Mouse (Mus musculus) heart, postnatal 10 days (tissue): Measurements from ENCODE around the gene Elovl5. TPM values are rescaled to one million over a fixed set of nuclear protein-coding genes. Genes with fewer than 3 reads are reported as not detected.

Source experiments
- DNase-seq, 2 experiments: peaks; one replicate each; pipeline ENCODE4 v3.0.0; 2021
- intact Hi-C: fragments of 180-260 bp; cut with DNase I; formaldehyde crosslinking; loops from one replicate; pipeline ENCODE4 v1.15.1; 2025
- total RNA-seq, 2 experiments: library from RNA; stranded (reverse); gene quantifications; 2 replicates each; pipeline ENCODE4 v1.2.3; 2021

Gene Elovl5
- total RNA-seq, 2 experiments from 2014 or later: 53.9 to 56.7 TPM

DNA sequence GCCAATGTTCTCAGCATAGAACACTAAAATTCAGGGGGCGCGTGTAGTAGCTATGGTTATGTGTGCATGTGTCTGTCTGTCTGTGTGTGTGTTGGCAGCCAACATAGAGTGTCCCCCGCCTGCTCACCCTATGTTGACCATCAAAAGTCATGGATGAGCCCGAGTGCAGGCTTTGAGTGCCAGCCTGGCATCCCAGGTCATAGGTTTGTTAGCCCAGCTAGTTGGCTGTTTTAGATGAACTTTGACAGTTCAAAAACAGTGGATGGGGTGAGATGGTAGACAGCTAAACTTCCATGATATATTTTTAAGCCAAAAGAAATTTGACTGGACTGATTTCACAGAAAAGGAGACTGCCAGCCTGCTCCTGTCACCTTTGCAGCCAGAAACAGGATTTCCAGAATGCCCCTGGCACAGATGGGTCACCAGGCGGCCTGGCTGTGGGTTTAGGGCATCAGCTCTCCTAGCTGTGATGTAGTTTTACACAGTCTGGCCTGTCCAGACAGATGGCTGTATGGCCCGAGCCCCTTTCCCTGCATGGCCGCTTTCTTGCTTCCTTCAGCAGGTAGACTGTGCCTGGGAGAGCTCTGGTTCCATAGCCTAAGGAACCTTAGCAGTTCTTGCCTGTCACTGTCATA is 33.8 kb downstream of the Elovl5 start:
- DNase-seq: no peak
- intact Hi-C loops: no loop called here

- intact Hi-C loops: no loop called here
- DNase-seq: no peak
Observed at GRCm38 (mm10) chr9:77951971-77952370, 34.8 kb downstream of the Elovl5 start.

GRCm38 (mm10) chr9:77953053-77953452 is 35.9 kb downstream of the Elovl5 start:
- intact Hi-C loops: no loop called here
- DNase-seq: no peak

DNA sequence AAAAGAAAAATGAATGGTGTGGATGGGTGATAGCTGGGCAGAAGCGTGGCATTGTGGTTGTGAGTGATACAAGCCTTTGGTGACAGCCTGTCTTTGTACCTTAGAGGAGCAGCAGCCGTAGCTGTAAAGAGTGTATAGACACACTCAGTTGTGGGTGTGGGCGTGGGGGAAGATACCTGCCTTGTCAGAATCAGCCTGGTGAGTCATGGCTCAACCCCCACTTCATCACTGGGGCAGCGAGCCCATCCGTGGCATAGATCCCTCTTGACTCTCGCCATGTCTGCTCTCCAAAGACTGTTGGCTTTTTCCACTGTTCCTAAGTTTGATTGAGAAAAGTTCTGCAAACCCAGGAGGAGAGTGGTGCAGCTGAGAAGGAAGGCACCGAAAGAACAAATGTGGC is 37.3 kb downstream of the Elovl5 start:
- DNase-seq: no peak
- intact Hi-C loops: no loop called here

GRCm38 (mm10) chr9:77954981-77955380 is 37.8 kb downstream of the Elovl5 start:
- intact Hi-C loops: no loop called here
- DNase-seq: no peak

DNA sequence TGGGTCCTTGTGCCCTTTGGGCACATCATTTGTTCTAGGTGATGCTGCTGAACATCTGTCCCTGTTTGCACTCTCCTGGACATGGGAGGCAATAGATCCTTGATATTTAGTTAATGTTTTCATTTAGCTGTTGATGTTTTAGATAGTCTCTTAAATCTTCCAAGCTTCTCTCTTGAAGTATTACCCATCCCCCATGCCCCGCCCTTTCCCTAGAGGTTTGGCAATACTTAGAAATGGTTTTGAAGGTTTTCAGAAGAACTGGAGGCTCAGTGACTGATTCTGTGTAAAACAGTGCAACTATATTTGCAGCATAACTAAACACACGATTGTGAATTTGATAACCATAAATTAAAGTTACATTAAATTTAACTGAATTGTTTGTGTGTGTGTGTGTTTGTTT is 38.3 kb downstream of the Elovl5 start:
- no peak for DNase-seq

DNA sequence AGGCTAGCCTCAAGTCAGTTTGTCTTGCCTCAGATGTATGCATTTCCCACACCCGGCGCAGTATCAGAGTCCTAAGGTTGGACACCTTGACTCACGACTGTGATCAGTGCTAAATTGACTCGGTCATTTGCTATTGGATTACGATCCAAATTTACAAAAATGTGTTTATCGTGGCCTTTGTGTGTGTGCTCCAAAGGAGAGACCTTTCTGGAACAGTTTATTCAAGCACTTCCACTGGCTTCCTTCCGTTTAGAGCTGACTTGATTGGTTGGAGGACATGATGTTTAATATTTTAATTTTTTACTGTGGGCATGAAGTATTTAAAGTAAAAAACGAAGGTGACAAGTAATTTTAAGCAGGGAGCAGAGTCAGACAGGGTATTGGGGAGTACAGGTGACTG is 38.8 kb downstream of the Elovl5 start:
- no peak for DNase-seq

More for the DNA sequence above, 38.3 kb downstream of the Elovl5 start:
- intact Hi-C loops: no loop called here

GRCm38 (mm10) chr9:77958327-77958726 is 41.2 kb downstream of the Elovl5 start:
- no peak for DNase-seq
- intact Hi-C loops: no loop called here

More for the DNA sequence above, 38.8 kb downstream of the Elovl5 start:
- intact Hi-C loops: no loop called here

DNA sequence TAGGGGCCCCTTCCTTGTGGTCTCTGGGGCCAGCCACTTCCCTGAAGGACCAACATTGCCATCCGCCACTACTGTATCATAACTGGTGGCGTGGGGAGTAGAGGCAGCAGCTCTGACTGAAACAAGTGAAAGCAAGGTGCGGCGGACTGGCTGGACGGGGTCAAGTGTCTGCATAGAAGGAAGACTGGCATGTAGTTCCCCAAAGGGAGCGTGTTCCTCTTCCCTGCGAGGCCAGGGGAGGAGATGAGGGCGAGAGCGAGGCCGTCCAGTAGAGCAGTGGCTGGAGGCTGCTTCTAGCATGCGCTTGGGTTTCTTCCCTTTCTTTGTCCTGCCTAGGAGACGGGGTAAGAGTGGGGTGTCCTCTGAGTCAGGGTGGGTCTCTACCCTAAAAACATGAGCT is 42.6 kb downstream of the Elovl5 start:
- DNase-seq: no peak
- intact Hi-C loops: no loop called here

- intact Hi-C loops: no loop called here
- no peak for DNase-seq
Observed at GRCm38 (mm10) chr9:77961350-77961749, 44.2 kb downstream of the Elovl5 start.

- intact Hi-C loops: no loop called here
- DNase-seq: no peak
Observed at GRCm38 (mm10) chr9:77964084-77964483, 46.9 kb downstream of the Elovl5 start.

DNA sequence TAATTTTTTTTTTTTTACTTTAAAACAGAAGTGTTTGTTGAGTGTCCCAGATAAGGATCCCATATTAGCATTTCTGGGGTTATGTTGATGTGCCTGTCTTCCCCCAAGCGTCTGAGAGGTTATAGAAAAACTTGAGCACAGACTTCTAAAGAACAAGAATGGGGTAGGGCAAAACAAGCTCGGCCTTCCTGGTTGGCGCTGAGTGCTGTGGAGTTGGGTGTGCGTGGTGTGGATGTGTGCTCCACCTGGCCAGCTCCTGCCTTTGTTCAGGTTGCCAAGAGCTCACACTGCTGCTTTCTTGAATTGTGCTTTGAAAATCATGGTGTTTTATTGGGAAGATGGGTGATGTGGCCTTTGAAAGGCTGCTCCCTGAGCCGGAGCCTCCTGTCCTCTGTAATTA is 48.1 kb downstream of the Elovl5 start:
- intact Hi-C loops: no loop called here
- no peak for DNase-seq

GRCm38 (mm10) chr9:77965768-77966552 is 48.8 kb downstream of the Elovl5 start:
- intact Hi-C loops: no loop called here
- DNase-seq: no peak

DNA sequence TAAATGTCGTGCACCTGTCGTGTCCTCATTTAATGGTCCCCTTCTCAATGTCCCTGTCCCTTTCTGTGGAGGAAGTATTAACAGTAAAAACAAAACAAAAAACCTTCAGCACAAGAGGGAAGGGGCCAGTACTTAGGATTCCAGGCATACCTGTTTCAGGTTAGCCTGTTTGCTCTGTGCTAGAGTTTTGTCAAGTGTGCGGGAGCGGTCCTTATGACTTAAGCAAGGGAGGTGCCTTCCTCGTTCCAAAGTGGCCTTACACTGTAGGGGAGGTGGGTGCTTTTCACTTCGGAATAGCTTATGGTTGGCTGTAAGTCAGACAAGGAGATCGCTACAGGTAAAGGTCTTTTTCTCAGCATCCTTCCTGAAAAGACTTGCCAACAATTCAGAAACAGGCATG is 49.7 kb downstream of the Elovl5 start:
- intact Hi-C loops: no loop called here
- DNase-seq: no peak

DNA sequence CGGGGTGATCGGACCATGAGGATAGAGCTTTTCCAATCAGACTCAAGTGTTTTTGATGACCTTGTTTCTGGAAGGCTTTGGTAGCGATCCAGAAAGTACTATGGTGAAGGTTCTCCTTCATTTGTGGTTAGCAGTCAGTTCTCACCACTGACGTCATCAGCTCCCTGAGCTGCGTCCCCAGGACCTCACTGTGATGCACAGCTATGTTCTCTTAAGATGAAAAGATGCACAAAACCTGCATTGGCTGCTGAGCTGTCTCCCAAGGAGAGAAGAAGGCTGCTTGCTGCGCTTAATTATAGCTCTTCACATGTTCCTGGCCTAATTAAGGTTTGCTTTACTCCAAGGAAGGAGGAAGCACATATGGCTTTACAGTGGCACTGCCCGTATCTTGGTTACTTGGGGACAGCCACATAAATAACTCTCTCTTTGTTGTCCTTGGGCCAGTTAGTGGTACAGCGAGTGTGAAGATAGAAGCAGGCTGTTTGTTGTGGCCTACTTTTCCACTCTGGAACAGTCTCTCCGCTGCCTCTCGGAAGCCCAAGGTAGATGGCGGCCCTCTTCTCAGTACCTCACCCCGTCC is 50.5 kb downstream of the Elovl5 start:
- DNase-seq: no peak

DNA sequence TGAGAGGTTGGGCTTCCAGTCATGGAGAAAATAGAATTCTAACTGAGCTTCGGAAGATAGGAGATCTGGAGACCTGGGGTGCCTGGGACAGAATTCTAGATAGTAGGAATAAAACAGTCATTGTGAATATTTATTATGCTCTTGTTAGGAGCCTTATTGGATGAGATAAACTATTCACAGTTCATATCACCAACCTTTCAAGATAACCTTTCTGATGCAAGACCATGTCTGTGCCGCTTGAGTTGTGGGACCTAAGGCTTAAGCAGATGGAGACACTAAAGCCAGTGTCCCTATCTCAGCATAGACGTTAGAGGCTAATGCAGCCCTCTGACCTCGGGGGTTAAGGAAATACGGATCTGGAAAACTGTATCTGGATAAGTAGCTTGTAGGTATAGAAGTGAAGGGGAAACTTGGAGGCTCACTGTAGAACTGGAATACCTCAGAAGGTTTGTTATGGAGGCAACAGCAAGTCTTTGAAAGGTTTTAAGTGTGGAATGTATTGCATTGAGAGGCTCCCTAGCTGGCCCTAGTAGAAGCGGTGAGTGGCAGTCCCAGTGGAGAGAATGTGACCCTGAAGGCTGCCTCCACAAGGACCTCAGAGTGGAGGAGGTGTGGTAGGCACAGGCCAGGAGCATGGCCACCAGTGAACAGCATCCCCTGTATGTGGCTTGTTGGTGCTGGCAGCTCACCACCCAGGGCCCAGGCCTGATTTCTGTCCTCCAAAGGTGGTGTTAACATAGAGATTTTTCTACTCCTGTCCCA is 52.2 kb downstream of the Elovl5 start:
- DNase-seq: no peak
- intact Hi-C loops: no loop called here

More for the DNA sequence above, 50.5 kb downstream of the Elovl5 start:
- intact Hi-C loops: no loop called here

- peak; percentile 31 to 56 for DNase-seq
Observed at GRCm38 (mm10) chr9:77979000-77979399, 61.8 kb downstream of the Elovl5 start.

GRCm38 (mm10) chr9:77982616-77983015 is 65.5 kb downstream of the Elovl5 start:
- intact Hi-C loops: no loop called here

More at GRCm38 (mm10) chr9:77979000-77979399, 61.8 kb downstream of the Elovl5 start:
- intact Hi-C loops: no loop called here

GRCm38 (mm10) chr9:77983521-77983920 is 66.4 kb downstream of the Elovl5 start:
- intact Hi-C loops: no loop called here
- DNase-seq: no peak

More at GRCm38 (mm10) chr9:77982616-77983015, 65.5 kb downstream of the Elovl5 start:
- DNase-seq: no peak

DNA sequence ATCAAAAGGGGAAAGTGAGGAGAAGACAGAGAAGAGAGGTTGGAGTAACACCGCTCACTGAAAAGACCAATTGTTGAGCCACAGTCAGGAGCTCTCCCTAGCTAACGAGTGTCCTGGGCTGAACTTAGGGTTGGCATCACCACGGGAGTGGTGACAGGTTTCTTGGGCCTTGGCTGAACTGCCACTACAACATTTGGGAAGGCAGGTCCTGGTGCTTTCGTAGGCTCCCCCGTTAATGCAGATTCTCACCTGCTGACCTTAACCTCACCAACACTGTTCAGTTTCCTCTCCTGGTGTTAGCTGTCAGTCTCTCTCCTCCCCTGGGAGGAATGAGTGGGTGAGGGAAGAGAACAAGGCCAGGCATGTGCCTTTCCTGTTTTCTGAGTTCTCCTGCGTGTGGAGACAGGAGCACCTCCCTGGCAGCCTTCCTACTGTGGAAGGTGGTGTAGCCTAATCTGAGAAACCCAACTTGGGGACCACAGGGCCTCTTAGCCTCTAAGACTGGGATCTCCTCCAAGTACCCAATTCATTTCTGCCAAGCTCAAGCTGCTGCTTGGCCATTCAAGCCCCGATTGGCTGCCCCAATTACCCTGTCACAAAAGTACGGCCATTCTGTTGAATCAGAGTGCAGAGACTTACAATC is 69.1 kb downstream of the Elovl5 start:
- intact Hi-C loops: no loop called here
- DNase-seq: peak; percentile 77 to 82

GRCm38 (mm10) chr9:77989626-77990025 is 72.5 kb downstream of the Elovl5 start:
- intact Hi-C loops: no loop called here

More at GRCm38 (mm10) chr9:77989626-77990025, 72.5 kb downstream of the Elovl5 start:
- DNase-seq: no peak
